Mouse (Mus musculus) liver (tissue): Measurements from ENCODE around the gene Slc29a1.

Experiments used
- DNase-seq: peaks from one replicate; pipeline ENCODE4 v3.0.0-alpha.2; 2020; ENCODE audit warnings: mixed read lengths

Slc29a1 gene

DNA sequence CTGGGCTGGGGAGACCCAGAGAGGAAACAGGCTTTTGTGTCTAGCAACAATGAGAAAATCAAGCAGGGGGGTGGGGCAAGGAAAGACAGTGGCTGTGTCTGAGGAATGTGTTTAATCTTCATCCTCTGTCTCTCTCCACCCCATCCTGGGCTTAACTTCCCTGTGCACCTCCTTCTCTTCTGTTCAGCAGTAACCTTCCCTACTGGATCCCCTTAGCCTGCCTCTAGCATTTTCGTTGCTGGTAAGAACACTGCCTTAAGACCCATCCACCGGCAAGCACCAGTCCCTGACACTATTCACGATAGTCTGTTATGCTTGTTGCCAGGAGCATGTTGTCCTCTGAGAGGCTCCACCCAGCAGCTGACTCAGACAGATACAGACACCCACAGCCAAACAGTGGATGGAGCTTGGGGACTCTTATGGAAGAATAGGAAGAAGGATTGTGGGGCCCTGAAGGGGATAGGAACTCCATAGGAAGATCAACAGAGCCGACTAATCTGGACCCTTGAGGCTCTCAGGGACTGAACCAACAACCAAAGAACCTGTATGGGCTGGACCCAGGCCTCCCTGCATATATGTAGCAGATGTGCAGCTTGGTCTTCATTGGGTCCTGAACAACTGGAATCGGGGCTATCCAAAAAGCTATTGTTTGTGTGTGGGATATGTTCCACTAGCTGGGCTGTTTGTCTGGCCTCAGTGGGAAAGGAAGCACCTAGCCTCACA, 10.9 kb upstream of the Slc29a1 start:
- DNase-seq, result peak; percentile 48

DNA sequence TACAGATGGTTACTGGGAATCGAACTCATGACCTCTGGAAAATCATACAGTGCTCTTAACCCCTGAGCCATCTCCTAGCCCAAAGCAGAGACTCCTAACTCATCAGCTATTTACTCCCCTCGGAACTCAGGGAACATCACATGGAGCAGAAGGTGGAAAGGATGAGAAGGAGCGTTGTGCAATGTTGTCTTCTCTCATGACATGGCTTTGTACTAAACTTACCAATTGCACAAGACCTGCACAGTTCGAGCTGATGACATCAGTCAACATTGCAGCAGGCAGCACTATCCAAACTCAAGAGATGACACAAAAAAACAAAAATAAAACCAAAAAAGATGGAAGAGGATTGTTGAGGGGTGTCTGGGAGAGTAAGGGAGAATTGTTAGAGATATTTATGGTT, 9.0 kb upstream of the Slc29a1 start:
- DNase-seq, result no peak

DNA sequence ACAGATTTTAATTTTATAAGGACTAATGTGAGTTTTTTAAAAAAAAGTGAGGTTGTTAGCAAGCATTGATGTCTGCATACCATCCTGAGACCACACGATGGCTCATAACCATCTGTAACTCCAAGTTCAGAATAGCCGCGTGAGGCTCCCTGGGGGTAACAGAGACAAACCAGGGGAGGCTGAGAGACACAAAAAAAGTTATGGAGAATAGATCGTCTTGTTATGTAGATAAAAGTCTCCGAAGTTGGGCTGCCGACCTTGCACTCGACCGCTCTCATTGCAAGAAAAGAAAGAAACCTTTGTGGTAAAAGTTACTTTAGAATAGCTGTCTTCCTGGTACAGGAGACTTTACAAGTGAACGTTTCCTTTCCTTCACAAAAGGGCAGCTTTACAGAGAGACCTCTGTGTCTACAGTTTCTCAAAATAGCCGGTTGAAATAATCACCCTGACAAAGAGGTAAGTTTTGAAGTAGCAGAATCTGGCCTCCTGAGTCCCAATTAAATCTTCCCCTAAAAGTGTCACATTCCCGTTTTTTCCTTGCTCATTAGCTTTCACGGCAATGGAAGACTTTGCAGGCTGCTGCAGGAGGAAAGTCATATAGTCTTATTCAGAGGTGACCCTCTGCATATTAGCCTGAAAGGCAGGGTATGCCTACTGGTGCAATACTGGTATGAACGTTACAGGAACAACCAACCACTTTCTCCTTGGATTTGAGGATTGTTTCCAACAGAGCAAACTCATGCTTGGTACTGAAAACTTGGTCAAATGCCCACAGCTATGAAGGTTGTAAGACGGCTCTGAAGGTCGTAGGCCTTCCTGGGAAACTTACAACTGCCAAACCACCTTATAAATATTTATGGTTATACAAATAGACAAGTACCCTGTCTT, 7.8 kb upstream of the Slc29a1 start:
- DNase-seq, result no peak

DNA sequence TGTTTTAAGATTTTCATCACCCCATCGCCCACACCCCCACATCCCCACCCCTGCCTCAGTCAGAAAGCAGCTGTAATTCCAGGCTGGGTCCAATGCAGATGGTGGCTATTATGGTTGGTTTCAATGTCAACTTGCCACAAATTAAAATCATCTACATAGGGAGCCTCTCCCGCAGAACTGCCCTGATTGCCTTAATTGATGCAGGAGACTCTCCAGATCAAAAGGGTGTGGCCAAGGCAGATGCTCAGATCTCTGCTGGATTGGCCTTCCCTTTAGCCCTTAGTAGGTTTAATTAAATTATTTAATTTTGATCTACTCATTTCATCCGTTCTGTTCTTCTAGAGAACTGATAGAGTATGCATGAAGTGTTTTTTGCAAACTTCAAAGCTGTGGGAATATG, 3.6 kb upstream of the Slc29a1 start:
- no peak for DNase-seq

DNA sequence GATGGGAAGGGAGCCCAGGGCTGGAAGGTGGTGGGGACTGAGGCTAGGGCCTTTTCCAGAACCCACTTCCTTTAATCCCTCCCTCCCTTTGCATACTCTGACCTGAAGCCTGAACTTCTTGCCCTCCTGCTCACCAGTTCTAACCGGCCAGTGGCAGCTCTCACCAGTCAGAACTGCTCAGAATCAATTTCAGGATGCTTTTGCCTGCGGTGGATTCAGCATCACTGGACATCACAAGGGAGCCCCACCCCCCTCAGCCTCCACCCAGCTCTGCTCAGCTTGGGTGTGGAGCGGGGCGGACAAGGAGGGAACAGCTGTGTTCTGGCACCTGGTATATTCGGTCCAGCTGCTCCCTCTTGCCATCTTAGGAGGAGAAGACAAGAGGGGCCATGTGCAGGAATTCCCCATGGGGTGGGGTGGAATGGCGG, 2.5 kb upstream of the Slc29a1 start, which contains the start of gene Mymx:
Gene Mymx, minus strand, starts transcription at position 226 of the 428 bp plus-strand sequence.
- peak; percentile 58 for DNase-seq

DNA sequence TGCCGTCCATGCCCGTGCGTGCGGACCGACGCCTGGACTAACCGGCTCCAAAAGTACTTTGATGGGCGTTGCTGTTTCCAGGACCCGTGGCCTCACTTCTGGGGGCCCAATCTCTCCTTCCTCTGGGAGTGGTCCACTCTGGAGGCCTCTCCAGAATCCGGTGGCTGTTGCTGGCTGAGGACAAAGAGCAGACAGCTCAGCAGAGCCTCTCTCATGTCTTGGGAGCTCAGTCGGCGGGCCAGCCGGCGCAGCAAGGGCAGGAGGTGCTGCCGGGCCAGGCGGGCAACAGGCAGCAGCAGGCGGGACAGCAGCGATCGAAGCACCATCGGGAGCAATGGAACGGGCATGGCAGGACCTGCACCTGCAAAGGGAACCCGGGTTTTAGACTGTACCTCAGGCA, 1.9 kb upstream of the Slc29a1 start:
- DNase-seq, result peak; percentile 42

DNA sequence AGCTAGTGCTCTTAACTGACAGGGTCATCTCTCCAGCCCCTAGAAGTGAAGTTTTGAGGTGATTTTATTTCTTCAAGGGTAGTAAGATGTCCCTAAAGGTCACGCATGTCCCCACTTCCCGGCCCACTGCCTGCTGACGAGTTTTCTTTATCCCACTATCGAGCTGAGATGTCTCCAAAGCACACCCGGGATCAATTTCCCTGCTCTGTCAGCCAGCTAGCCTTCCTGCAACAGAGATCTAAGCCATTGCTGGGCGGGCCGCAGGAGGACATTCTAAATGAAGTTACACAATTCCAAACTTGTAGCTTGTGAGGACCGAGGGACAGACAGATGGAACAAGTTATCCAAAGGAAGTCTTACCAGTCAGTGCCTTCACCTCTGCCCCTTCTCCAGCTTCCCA, 861 bp upstream of the Slc29a1 start:
- no peak for DNase-seq

DNA sequence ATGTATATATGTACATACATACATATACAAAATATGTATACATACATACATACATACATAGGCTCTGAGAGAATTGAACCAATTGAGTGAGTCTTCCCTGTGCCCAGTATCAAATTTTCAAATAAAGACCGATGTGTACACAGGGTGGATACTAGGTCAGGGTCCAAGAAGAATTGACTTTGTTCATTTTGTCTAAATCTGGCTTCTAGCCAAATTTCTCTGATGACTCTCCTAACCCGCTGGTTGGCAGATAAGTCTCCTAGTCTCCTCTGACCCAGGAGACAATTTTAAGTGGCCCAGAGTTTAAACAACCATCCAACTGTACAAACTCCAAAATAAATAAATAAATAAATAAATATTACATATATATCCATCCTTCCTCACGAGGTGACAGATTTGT, 515 bp downstream of the Slc29a1 start:
- no peak for DNase-seq

DNA sequence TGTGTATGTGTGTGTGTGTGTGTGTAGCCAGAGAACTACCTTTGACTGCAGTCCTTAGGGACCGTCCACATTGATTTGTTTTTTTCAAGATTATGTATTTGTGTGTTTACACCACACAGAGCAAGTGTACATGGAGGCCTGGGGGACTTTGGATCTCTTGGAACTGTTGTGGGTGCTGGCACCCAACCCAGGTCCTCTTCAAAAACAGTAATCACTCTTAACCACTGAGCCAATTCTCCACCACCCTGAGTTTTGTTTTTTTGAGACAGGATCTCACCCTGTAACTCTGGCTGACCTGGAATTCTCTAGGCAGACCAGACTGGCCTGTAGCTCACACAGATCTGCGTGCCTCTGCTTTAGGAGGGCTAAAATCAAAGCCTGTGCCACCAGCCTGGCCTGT, 1.0 kb downstream of the Slc29a1 start:
- DNase-seq, result no peak

DNA sequence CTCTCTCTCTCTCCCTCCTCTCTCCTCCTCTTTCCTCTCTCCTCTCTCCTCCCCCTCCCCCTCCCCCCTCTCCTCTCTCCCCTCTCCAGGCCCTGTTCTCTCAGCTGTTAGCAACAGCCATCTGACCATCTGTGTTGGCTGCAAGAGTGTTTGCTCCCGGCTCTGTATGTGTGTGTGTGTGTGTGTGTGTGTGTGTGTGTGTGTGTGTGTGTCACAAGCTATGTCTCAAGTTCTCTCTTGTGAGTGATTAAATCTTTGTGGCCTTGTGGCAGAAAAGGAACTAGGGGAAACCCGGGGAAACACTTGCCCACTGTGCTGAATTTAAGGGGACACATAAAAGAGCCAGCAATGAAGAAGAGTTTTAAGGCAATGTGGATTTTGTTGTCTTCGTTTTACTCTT, 1.6 kb downstream of the Slc29a1 start:
- peak; percentile 46 for DNase-seq

DNA sequence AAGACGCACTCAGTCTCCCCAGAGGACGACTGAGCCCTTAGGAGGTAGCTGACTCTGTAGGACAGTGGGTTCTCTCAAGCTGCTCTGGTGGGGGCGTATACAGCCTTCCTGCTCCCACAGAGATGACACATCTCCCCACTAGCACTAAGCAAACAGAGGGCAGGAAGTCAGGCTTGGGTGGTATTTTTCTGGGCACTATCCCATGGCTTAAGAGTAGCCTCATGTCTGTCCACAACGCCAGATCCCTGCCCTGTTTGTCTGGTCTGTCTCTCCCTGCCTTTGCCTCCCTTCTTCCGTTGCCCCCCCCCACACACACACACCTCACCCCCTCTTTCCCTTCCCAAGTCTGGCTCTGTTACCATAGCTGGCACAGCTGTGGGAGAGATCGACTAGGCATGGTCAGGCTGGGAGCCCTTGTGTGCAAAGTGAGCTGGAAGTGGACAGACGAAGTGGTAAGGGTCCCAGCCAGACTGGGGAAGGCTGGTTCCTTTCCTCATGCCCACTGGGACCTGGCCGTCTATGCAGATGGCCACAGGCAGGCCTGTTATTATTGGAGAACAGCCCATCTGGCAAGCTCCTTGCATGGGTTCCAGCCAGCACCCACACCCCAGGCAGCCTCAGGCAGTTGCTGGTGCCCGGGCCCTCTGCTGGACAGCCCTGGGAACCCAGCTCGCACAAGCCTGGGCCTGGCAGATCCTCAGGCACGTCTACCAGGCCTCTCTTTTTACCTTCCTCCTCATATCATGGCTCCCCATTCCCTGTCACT, 2.6 kb downstream of the Slc29a1 start:
- peak; percentile 82 for DNase-seq

DNA sequence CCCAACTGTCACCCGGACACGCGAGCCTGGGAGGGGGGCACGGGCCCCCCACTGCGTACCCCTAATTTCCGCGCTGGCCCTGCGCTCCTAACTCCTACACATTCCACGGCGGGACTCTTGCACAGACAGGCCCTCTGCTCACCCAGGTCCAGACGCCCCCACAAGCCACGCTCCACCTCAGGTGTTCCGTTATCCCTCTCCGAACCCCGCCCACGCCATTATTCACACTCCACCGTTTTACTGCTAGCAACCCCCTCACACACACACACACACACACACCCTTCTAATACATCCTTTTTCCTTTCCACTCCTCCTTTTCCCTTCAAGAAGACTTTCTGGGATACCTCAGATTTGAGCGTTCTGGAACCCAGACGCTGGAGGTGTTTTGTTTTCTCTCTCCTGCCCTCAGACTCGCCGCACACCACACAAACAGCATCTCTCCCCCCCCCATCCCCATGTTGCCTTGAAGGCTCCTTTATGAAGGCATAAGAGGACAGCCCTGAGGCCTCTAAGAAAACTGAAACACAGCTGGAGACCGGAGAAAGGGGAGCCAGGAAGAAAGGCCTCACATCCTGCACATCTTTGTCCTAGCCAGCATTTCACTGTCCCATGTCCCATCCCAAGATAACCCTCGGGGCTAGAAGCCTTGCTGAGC, 3.5 kb downstream of the Slc29a1 start:
- DNase-seq, result peak; percentile 48

DNA sequence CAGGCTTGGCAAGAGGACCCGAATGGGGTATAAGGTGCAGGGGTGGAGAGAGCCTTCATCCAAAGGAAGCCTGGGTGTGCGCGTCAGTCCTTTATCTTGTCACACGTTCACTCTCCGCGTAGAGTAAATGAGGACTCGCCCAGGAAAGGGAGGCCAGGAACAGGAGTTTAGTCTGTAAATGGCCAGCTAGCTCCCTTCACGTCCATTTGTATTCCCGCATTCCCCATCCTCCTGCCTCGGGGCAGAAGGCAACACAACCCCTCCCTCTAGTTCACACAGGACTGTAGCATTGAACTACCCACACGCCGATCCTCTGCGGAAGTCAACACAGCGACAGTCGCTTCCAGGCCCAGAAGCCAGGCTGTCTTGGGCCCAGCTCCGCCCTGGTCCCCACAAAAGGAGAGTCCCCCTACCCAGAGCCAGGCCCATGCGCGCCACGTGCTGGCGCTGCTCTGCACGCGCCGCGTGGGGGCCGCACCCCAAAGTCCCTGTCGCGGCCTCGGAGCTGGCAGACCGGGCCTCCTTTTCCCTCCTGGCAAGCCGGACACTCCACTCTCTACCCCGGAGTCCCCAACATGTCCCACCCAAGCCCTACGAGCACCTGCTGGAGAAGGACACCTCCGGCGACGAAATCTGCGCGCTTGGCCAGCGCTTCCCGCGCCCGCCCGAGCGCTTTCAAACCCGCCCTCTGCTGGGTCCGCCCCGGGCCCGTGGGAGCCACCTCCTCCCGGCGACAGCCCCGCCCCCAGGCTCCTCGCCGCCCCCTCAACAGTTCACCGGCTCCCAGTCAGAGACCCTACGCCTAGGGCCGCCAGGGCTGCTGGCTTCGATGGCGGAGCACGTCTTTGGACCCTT, 4.3 kb downstream of the Slc29a1 start:
- DNase-seq, result peak; percentile 90

DNA sequence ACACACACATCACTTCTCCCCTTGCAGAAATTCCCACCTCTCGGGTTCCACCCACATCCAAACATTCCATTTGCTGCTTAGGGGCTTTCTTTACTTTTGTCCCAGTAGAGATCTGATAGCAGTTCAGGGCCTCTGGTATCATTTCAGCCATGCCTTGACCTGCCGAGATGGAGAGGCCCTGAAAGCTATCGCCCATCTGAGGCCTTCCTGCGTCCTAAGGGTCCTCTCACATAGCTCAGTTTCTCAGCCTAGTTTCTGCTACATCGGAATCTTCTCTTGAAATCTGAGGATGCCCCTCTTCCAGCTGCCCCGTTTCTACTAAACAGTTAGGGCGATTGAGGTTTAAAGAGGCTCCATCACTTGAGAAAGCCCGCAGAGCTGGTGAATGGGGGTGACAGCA, 5.2 kb downstream of the Slc29a1 start:
- DNase-seq, result peak; percentile 63

DNA sequence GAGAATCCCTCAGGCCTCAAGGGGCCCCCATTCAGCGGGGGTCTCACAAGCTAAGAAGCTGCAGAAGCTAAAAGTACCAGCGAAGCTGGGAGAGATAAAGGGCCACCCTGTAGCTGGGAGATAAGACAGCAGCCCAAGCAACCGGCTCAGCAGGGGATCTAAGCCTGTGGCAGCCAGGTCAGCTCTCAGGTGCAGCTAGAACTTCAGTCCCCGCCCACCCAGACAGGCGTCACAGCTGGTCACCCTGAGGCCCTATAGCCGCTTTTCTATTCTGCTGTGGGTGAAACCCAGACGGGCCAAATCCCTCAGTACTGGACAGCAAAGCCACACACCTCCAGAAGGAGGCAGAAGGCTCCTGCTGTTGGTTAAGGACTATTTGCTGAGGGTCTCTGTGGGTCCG, 5.9 kb downstream of the Slc29a1 start:
- DNase-seq, result peak; percentile 92

DNA sequence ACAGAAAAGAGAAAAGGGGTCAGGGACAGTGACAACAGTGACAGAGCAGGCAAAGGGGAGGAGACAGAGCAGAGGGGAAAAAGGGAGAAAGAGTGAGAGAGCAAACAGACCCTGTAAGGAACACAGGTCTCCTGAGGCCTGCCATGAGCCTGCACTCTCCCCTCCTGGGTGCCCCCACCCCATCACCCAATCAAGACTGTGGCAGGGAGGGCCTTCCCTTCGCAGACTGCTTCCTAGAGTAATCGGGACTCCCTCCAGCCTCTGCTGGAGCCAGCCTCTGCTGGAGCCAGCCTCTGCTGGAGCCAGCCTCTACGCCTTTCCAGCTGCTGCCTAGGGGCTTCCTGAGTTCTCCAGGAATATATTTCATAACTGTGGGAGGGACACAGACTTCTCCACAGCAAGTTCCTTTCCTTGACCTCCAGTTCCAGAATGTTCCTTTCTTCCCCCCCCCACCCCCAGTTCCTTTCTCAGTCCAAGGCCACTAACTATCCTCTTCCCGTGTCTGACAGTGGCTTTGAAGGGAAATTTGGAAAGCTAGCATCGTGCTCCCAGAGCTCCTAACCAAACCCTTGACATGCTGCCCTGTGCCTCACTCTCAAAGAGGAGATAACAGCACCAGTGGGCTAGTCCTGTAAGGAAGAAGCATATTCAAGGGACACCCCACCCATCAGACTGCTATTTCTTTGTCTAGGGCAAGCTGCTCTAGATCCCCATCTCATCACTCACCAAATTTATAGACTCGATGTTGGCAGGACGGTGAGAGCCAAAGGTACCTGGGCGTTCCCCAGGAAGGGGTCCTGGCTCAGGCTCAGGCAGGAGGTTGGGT, 6.6 kb downstream of the Slc29a1 start:
- DNase-seq, result peak; percentile 57

DNA sequence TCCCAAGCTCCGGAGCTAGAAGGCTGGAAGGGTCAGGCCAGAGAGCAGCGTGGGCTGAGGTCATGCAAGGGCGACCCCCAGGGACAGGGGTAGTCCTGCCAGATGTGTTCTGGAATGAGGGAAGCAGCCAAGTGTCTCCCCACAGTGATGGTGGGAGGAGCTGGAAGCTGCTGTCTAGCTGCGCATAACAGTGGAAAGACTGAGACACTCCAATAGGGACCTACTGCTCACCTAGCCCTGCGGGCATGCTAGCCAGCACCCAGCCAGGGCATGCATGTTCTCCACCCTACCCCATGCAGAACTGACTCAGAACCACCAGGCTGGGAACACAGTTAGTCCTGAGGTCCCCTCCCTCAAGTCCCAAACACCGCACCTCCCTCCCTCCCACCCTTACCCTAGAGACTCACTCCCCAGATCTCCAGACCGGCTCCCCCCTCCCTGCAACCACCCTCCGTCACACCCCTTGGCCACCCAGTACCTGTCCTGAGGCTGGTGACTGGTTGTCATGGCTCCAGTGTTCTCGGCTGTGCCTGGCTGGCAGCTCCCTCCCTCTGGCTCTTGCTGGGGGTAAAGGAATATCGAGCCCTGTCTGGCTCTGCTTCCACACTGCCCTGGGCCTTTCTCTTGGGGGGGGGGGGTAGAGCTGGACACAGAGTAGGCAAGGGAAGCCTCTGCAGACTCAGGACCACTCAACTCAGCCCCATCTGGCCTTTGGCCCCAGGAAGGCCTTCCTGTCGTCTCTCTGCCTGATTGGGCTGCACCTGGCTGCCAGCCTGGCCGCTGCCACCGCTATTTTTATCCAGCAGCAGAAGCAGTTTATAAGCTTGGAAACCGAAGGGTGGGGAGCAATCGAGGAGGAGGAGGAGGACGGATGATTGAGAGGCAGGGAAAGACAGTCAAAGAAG, 7.5 kb downstream of the Slc29a1 start:
- DNase-seq, result no peak

DNA sequence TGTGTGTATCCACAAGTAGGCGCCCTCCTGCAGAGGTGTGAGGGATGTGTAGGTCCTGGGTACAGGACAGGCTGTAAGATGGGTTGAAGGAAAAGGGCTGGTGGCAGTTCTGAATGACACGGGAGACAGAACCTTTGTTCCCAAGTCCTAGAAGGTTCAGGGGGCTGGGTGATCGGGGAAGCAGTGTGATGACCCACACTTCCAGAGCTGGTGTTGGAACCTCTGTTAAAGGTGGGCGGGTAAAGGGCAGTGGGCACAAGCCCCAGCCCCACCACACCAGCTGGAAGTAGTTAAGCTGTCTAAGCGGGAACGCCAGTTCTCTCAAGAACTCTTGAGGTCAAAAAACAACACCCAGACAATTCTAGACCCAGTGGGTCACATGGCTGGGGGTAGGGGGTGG, 9.0 kb downstream of the Slc29a1 start:
- DNase-seq, result peak; percentile 1

DNA sequence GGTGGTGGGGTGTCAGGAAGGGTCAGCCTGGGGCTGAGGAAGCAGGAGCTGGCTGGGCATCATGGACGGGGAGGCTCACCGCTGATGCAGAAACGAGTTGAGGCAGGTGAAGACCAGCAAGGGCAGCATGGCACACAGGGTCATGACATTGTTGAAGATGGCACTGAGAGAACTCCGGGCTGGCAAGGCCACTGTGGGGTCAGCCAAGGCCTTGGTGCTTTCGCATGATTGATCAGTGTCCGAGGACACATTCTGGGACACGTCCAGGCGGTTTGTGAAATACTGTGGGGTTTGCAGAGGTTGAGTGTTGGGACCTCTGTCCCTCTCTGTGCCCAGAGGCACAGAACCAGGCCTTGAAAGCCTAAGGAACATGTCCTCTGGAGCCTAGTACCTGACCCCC, 9.6 kb downstream of the Slc29a1 start:
- no peak for DNase-seq

DNA sequence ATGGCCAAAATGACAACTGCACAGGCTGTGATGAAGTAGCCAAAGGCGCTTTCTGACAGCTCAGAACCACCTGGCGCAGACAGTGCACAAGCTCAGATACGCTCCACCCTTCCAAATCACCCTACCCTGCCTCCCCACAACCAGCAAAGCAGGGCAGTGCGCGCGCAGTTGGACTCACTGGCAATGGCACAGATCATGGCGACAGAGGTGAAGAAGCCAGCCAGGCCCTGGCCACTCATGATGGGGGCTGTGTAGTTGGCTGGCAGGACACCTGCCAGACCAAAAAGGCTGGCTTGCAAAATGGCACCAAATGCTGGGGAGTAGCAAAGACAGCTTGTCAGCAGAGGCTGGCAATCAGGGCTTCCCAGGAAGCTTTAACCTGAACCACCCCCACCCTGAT, 10.2 kb downstream of the Slc29a1 start:
- DNase-seq, result no peak
